Mouse (Mus musculus) heart, adult 2 months (tissue): ENCODE results near the gene Klhl24. TPM values are rescaled to one million over a fixed set of nuclear protein-coding genes. Genes with fewer than 3 reads are reported as not detected.

ENCODE experiments used
- DNase-seq, 2 experiments: peaks; one replicate each; pipeline ENCODE4 v3.0.0; 2021
- H3K27ac ChIP-seq: fragments of 200-600 bp; 2 replicates; pipeline ENCODE4 v1.8.1; 2022
- H3K27me3 ChIP-seq: fragments of 200-500 bp; 2 replicates; pipeline ENCODE4 v1.6.1; 2012; ENCODE audit warnings: mild to moderate bottlenecking, low read length, inconsistent platforms, mixed read lengths; ENCODE audit not compliant: control insufficient read depth, insufficient read depth
- H3K36me3 ChIP-seq: fragments of 200-500 bp; 2 replicates; pipeline ENCODE4 v1.6.1; 2012; ENCODE audit warnings: low read length, inconsistent platforms; ENCODE audit not compliant: control insufficient read depth, insufficient read depth
- H3K4me1 ChIP-seq: fragments of 200-500 bp; 2 replicates; pipeline ENCODE4 v1.6.1; 2011; ENCODE audit warnings: low read length; ENCODE audit not compliant: control insufficient read depth, insufficient read depth
- H3K4me3 ChIP-seq: fragments of 200-600 bp; 2 replicates; pipeline ENCODE4 v1.8.1; 2022
- H3K79me2 ChIP-seq: fragments of 200-500 bp; replicated peaks from 2 replicates; pipeline ENCODE4 v1.6.1; 2012; ENCODE audit warnings: mild to moderate bottlenecking, inconsistent platforms, low read length, moderate library complexity, mixed read lengths; ENCODE audit not compliant: control insufficient read depth, insufficient read depth
- H3K9ac ChIP-seq: fragments of 200-500 bp; 2 replicates; pipeline ENCODE4 v1.6.1; 2012; ENCODE audit warnings: low read depth, mild to moderate bottlenecking, control low read depth, inconsistent platforms, low read length, mixed read lengths
- CTCF ChIP-seq: fragments of 200-600 bp; IDR thresholded peaks from 2 replicates; pipeline ENCODE4 v1.8.1; 2022; ENCODE audit warnings: antibody characterized with exemption, mild to moderate bottlenecking, moderate library complexity
- EP300 ChIP-seq: fragments of 200-500 bp; IDR thresholded peaks from 2 replicates; pipeline ENCODE4 v1.6.1; 2011; ENCODE audit warnings: low read depth, low read length, control low read depth; ENCODE audit not compliant: insufficient read depth
- POLR2A ChIP-seq: fragments of 200-500 bp; IDR thresholded peaks from 2 replicates; pipeline ENCODE4 v1.6.1; 2011; ENCODE audit warnings: mild to moderate bottlenecking, low read depth, low read length, control low read depth; ENCODE audit not compliant: insufficient read depth
- WGBS: fragments of 180-500 bp; shearing (Covaris S2); methylation state at CpG from one replicate; pipeline ENCODE4 v1.1.7; 2018; 5-methylcytosine and 5-hydroxymethylcytosine counted together
- intact Hi-C: fragments of 180-260 bp; cut with DNase I; formaldehyde crosslinking; loops from one replicate; pipeline ENCODE4 v1.15.1; 2025
- polyA plus RNA-seq: library from polyadenylated mRNA; depleted of rRNA; stranded (reverse); fragments of >200 nt; gene quantifications from 2 replicates; pipeline ENCODE4 v1.2.3, GENCODE M21; 2012; rRNA removed
- total RNA-seq, 2 experiments: library from RNA; stranded (reverse); gene quantifications; 2 replicates each; pipeline ENCODE4 v1.2.3; 2021

The Klhl24 gene
- total and polyA plus RNA-seq, 3 experiments = 43.7 to 323 (median 256) TPM

DNA sequence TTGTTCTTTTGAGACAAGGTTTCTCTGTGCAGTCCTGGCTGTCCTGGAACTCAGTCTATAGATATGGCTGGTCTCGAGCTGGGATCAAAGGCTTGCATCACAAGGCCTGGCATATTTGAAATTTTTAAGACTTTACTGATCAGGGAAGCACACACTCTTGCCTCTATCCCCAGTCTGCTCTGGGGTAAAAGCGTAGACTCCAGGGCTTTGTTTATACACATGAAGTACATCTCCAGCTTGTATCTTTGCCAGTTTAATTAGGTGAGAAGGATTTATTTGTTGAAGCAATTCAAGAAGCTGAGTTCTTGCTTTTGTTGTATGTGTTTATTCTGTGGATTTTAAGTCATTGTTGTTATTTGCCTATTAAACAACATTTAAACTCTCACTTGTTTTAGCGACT, 56.4 kb downstream of the Klhl24 start:
- 70% methylated on average over 3 of the region's 3 CpGs for WGBS
- intact Hi-C loops = no loop called here
- Histone ChIP-seq H3K4me1 (peaks cover 11% of the 10 kb centered on the region), H3K27me3 (no peaks in the 10 kb centered on the region), H3K79me2 (peaks cover 1% of the 10 kb centered on the region), H3K36me3 (peaks cover 17% of the 10 kb centered on the region), H3K27ac (no peak overlapping the region), H3K9ac (no peak overlapping the region), H3K4me3 (no peak overlapping the region)
- DNase-seq = no peak
- TF ChIP-seq EP300 = no peak
- TF ChIP-seq CTCF = no peak
- no peak for TF ChIP-seq POLR2A

DNA sequence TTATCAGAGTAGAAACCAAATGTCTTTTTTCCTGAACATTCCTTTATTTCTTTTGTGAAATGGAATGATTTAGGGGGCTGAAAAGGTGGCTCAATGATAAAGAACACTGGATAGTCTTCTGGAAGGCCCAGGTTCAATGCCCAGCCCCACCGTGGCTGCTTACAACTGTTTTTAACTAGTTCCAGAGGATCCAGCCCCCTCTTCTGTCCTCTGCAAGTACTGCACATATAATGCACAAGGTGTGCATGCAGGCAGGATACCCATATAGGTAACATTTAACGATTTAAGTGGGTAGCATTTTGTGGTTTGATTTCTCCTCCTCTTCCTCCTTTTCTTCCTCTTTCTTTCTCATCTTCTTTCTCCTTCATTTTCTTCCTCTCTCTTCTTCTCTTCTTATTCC, 62.8 kb downstream of the Klhl24 start:
- no peaks in the 10 kb centered on the region for H3K4me1 ChIP-seq
- 80% methylated on average over 2 of the region's 2 CpGs for WGBS
- no peaks in the 10 kb centered on the region for H3K79me2 ChIP-seq
- no peak overlapping the region for H3K27ac ChIP-seq
- 0 out of 2 replicates have a peak, but pooled peaks cover 1% of the 10 kb centered on the region for H3K36me3 ChIP-seq
- H3K27me3 ChIP-seq = no peaks in the 10 kb centered on the region
- TF ChIP-seq EP300 (no peak), CTCF (peak; percentile 54)
- intact Hi-C loops = no loop called here
- H3K9ac ChIP-seq = no peak overlapping the region
- no peak overlapping the region for H3K4me3 ChIP-seq
- no peak for DNase-seq

DNA sequence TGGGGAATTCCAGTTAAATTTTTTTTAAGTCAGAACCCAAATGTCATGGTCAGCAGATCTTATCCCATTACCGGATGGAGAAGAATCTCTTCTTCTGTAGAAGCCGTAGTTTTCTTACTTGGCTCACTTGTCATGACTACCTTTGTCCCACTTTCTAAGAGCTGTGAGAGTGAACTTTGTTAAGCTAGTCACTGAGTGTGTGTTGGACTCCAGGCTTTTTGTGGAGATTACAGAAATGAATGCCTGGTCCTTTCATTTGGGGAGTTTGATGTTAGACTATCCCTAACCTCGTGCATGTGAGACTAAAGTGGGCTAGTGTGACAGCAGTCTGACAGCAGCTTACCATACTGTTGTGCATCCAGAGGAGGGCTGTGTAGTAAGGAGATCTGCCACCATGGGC, 71.7 kb downstream of the Klhl24 start:
- Histone ChIP-seq H3K27ac (no peak overlapping the region), H3K9ac (no peak overlapping the region), H3K4me3 (no peak overlapping the region), H3K79me2 (no peaks in the 10 kb centered on the region), H3K36me3 (no peaks in the 10 kb centered on the region), H3K27me3 (no peaks in the 10 kb centered on the region), H3K4me1 (peaks cover 1% of the 10 kb centered on the region; the same call in 1 of the 2 replicates)
- WGBS = 86% methylated on average over 3 of the region's 3 CpGs
- intact Hi-C loops = no loop called here
- TF ChIP-seq EP300 = no peak
- TF ChIP-seq POLR2A = no peak
- TF ChIP-seq CTCF = no peak
- no peak for DNase-seq

DNA sequence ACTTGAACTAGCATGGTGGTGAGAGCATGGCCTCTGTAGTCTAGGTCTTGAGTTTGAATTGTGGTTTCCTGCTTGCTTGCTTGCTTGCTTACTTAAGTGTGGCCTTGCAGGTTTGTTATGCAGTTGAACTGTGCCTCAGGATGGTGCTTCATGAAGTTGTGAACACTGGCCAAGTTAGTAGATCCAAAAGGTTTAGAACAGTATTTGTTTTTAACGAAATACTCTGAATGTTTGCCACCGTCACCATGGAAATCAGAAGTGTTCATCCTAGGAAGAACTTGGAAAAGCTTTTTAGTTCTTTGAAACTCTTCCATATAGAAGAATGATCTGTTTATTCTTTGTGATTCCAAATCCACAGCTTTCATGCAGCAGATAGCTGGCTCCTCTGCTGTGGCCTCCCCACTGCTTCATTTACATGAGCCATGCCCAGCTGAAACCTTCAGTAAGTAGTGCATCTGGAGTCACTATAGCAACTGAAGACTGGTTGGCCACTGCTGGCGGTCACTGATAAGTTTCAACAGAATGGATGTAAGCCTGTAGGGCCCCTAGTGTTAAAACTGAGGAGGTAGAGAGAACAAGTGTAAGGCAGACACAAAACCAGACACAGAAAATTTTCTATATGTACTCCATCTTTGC, 72.2 kb downstream of the Klhl24 start:
- 60% methylated on average over 3 of the region's 3 CpGs for WGBS

More for the DNA sequence above, 72.2 kb downstream of the Klhl24 start:
- intact Hi-C loops = no loop called here
- Histone ChIP-seq H3K4me1 (peaks cover 1% of the 10 kb centered on the region; the same call in 1 of the 2 replicates), H3K27me3 (no peaks in the 10 kb centered on the region), H3K36me3 (no peaks in the 10 kb centered on the region), H3K27ac (no peak overlapping the region), H3K4me3 (no peak overlapping the region), H3K79me2 (no peaks in the 10 kb centered on the region), H3K9ac (no peak overlapping the region)
- DNase-seq = no peak
- TF ChIP-seq EP300 (no peak), CTCF (peak; percentile 8; the same call in 1 of the 2 replicates)

Other genes starting within 250 kb of the Klhl24 start
- 1 to 10 TPM; 5.3 to 5.4 TPM for gene Klhl6, start 114.5 kb upstream of the Klhl24 start, total RNA-seq
- gene Klhl6, start 114.5 kb upstream of the Klhl24 start, polyA plus RNA-seq = 5.4 and 7.7 TPM in 2 replicates
- 1 to 10 TPM; 7.7 to 8.7 TPM for gene Yeats2, start 43.5 kb downstream of the Klhl24 start, total RNA-seq
- 7.2 and 15.4 TPM in 2 replicates for gene Yeats2, start 43.5 kb downstream of the Klhl24 start, polyA plus RNA-seq
- 1 to 10 TPM; 1.0 to 1.6 TPM for gene Map6d1, start 143.8 kb downstream of the Klhl24 start, total RNA-seq
- gene Map6d1, start 143.8 kb downstream of the Klhl24 start, polyA plus RNA-seq = 0.23 and 0.67 TPM in 2 replicates
- 10 to 100 TPM; 86.6 to 91.0 TPM for gene Parl, start 204.8 kb downstream of the Klhl24 start, total RNA-seq
- gene Parl, start 204.8 kb downstream of the Klhl24 start, polyA plus RNA-seq = 48.7 and 69.0 TPM in 2 replicates
- gene Cyp2ab1, start 227.9 kb downstream of the Klhl24 start, total RNA-seq = 1 to 10 TPM in 1 of 2 experiments, under 1 TPM in 1; 0.68 to 1.0 TPM
- gene Cyp2ab1, start 227.9 kb downstream of the Klhl24 start, polyA plus RNA-seq = 0.32 and 0.90 TPM in 2 replicates